Mouse (Mus musculus): ENCODE measurements around the gene Olfr1361. TPM values are rescaled to one million over a fixed set of nuclear protein-coding genes. Genes with fewer than 3 reads are reported as not detected.

Gene Olfr1361
- not detected for polyA plus RNA-seq (2017; shearing (Covaris generic))

GRCm38 (mm10) chr13:21663286-21663685 is at the start of gene Olfr1361:
TSS of gene Olfr1361 (minus strand) at chr13:21663386.
- no peak for ATAC-seq

- no peak for ATAC-seq
These were observed 48.5 kb upstream of the Olfr1361 start for GRCm38 (mm10) chr13:21711698-21712097.

GRCm38 (mm10) chr13:21710821-21711525 is 47.8 kb upstream of the Olfr1361 start:
- peak; percentile 62 for ATAC-seq

GRCm38 (mm10) chr13:21710031-21710711 is 47.0 kb upstream of the Olfr1361 start:
- peak; percentile 71 for ATAC-seq

- ATAC-seq: no peak
These were observed 43.5 kb upstream of the Olfr1361 start for GRCm38 (mm10) chr13:21706669-21707068.

- no peak for ATAC-seq
These were observed 34.6 kb upstream of the Olfr1361 start, which contains the start of gene Olfr1359 for GRCm38 (mm10) chr13:21697811-21698210. TSS of gene Olfr1359 (plus strand) at chr13:21698111.

- ATAC-seq: no peak
These were observed 14.1 kb upstream of the Olfr1361 start, which contains the start of gene Olfr1360 for GRCm38 (mm10) chr13:21677305-21677704. TSS of gene Olfr1360 (minus strand) at chr13:21677405.

- no peak for ATAC-seq
These were observed 20.8 kb downstream of the Olfr1361 start, which contains the start of gene Olfr11 for GRCm38 (mm10) chr13:21642418-21642817. TSS of gene Olfr11 (minus strand) at chr13:21642518.

- ATAC-seq: no peak
These were observed 49.3 kb downstream of the Olfr1361 start, which contains the start of gene Olfr1362 for GRCm38 (mm10) chr13:21613922-21614321. TSS of gene Olfr1362 (minus strand) at chr13:21614022.

Other genes with a start within 250 kb of the Olfr1361 start
- 1 to 10 TPM in 1 of 2 experiments, under 1 TPM in 1; 0.82 to 1.4 TPM for gene Pgbd1, start 222.3 kb downstream of the Olfr1361 start, polyA plus RNA-seq (2017; shearing (Covaris generic))
- gene Zscan26, start 209.7 kb downstream of the Olfr1361 start, polyA plus RNA-seq (2017; shearing (Covaris generic)): 10 to 100 TPM; 52.6 to 54.9 TPM
- gene Nkapl, start 194.9 kb downstream of the Olfr1361 start, polyA plus RNA-seq (2017; shearing (Covaris generic)): not detected
- not detected for gene Zkscan4, start 184.5 kb downstream of the Olfr1361 start, polyA plus RNA-seq (2017; shearing (Covaris generic))
- not detected for gene Gm10065, start 183.9 kb downstream of the Olfr1361 start, polyA plus RNA-seq (2017; shearing (Covaris generic))
- under 1 TPM in 1 of 2 experiments, not detected in 1; 0.50 TPM for gene AK157302, start 168.2 kb downstream of the Olfr1361 start, polyA plus RNA-seq (2017; shearing (Covaris generic))
- 10 to 100 TPM in 1 of 2 experiments, 1 to 10 TPM in 1; 2.5 to 45.3 TPM for gene Gm11273, start 162.0 kb downstream of the Olfr1361 start, polyA plus RNA-seq (2017; shearing (Covaris generic))
- 10 to 100 TPM in 1 of 2 experiments, 1 to 10 TPM in 1; 5.0 to 10.1 TPM for gene Zkscan8, start 132.3 kb downstream of the Olfr1361 start, polyA plus RNA-seq (2017; shearing (Covaris generic))
- gene Olfr1366, start 120.6 kb downstream of the Olfr1361 start, polyA plus RNA-seq (2017; shearing (Covaris generic)): not detected
- gene Olfr1535, start 103.5 kb downstream of the Olfr1361 start, polyA plus RNA-seq (2017; shearing (Covaris generic)): under 1 TPM in 1 of 2 experiments, not detected in 1; 0.40 TPM
- gene Olfr1364, start 81.6 kb downstream of the Olfr1361 start, polyA plus RNA-seq (2017; shearing (Covaris generic)): not detected
- gene Olfr1362, start 49.4 kb downstream of the Olfr1361 start, polyA plus RNA-seq (2017; shearing (Covaris generic)): not detected
- not detected for gene Olfr11, start 20.9 kb downstream of the Olfr1361 start, polyA plus RNA-seq (2017; shearing (Covaris generic))
- not detected for gene Olfr1360, start 14.0 kb upstream of the Olfr1361 start, polyA plus RNA-seq (2017; shearing (Covaris generic))
- not detected for gene Olfr1359, start 34.7 kb upstream of the Olfr1361 start, polyA plus RNA-seq (2017; shearing (Covaris generic))
- gene Hist1h2bl, start 52.8 kb upstream of the Olfr1361 start, polyA plus RNA-seq (2017; shearing (Covaris generic)): 1 to 10 TPM in 1 of 2 experiments, not detected in 1; 1.2 TPM
- 1 to 10 TPM in 1 of 2 experiments, not detected in 1; 5.1 TPM for gene Hist1h2ai, start 53.0 kb upstream of the Olfr1361 start, polyA plus RNA-seq (2017; shearing (Covaris generic))
- gene Hist1h3h, start 54.3 kb upstream of the Olfr1361 start, polyA plus RNA-seq (2017; shearing (Covaris generic)): 1 to 10 TPM in 1 of 2 experiments, not detected in 1; 6.0 TPM
- gene Hist1h2bm, start 58.7 kb upstream of the Olfr1361 start, polyA plus RNA-seq (2017; shearing (Covaris generic)): 1 to 10 TPM; 2.4 to 2.8 TPM
- gene Hist1h4j, start 71.7 kb upstream of the Olfr1361 start, polyA plus RNA-seq (2017; shearing (Covaris generic)): under 1 TPM in 1 of 2 experiments, not detected in 1; 0.61 TPM
- 1 to 10 TPM; 4.8 to 6.3 TPM for gene Hist1h4k, start 87.1 kb upstream of the Olfr1361 start, polyA plus RNA-seq (2017; shearing (Covaris generic))
- gene Hist1h2ak, start 90.4 kb upstream of the Olfr1361 start, polyA plus RNA-seq (2017; shearing (Covaris generic)): 1 to 10 TPM; 2.5 to 3.5 TPM
- gene Hist1h2bn, start 90.7 kb upstream of the Olfr1361 start, polyA plus RNA-seq (2017; shearing (Covaris generic)): 1 to 10 TPM; 3.3 to 5.0 TPM
- gene Hist1h1b, start 117.2 kb upstream of the Olfr1361 start, polyA plus RNA-seq (2017; shearing (Covaris generic)): 10 to 100 TPM; 28.3 to 35.3 TPM
- gene Hist1h3i, start 120.0 kb upstream of the Olfr1361 start, polyA plus RNA-seq (2017; shearing (Covaris generic)): 1 to 10 TPM in 1 of 2 experiments, not detected in 1; 3.8 TPM
- gene Hist1h2an, start 123.8 kb upstream of the Olfr1361 start, polyA plus RNA-seq (2017; shearing (Covaris generic)): 10 to 100 TPM in 1 of 2 experiments, 1 to 10 TPM in 1; 2.0 to 11.5 TPM
- not detected for gene Hist1h2bp, start 124.1 kb upstream of the Olfr1361 start, polyA plus RNA-seq (2017; shearing (Covaris generic))
- gene Hist1h2bq, start 146.8 kb upstream of the Olfr1361 start, polyA plus RNA-seq (2017; shearing (Covaris generic)): 1 to 10 TPM; 4.2 to 9.2 TPM
- 1 to 10 TPM in 1 of 2 experiments, not detected in 1; 2.4 TPM for gene Hist1h2ao, start 147.1 kb upstream of the Olfr1361 start, polyA plus RNA-seq (2017; shearing (Covaris generic))
- 1 to 10 TPM in 1 of 2 experiments, not detected in 1; 6.5 TPM for gene Hist1h4m, start 148.4 kb upstream of the Olfr1361 start, polyA plus RNA-seq (2017; shearing (Covaris generic))
- gene Hist1h4n, start 168.8 kb upstream of the Olfr1361 start, polyA plus RNA-seq (2017; shearing (Covaris generic)): 10 to 100 TPM in 1 of 2 experiments, not detected in 1; 15.9 TPM
- gene Hist1h2ap, start 170.1 kb upstream of the Olfr1361 start, polyA plus RNA-seq (2017; shearing (Covaris generic)): 100 to 1,000 TPM; 214 to 439 TPM
- 1 to 10 TPM; 4.0 to 9.2 TPM for gene Hist1h2br, start 170.4 kb upstream of the Olfr1361 start, polyA plus RNA-seq (2017; shearing (Covaris generic))